Mouse (Mus musculus) lung, postnatal 0 days (tissue): ENCODE results near the gene Ofd1. TPM values are rescaled to one million over a fixed set of nuclear protein-coding genes. Genes with fewer than 3 reads are reported as not detected.

Experiments used
- ATAC-seq: fragments of 200-750 bp; cut with Nextera tagmentation; 2 replicates; pipeline ENCODE4 v1.8.0; 2017; ENCODE audit warnings: moderate library complexity
- DNase-seq: peaks from one replicate; pipeline ENCODE4 v3.0.0-alpha.2; 2016; ENCODE audit warnings: low spot score
- H3K27ac ChIP-seq: fragments of 300-500 bp; sonication (generic); 2 replicates; pipeline ENCODE4 v1.5.1; 2014; ENCODE audit warnings: antibody characterized with exemption, mild to moderate bottlenecking, low read length, mixed read lengths
- H3K27me3 ChIP-seq: fragments of 300-500 bp; sonication (generic); replicated peaks from 2 replicates; pipeline ENCODE4 v1.6.1; 2014; ENCODE audit warnings: low read length, mixed read lengths; ENCODE audit not compliant: insufficient read depth
- H3K36me3 ChIP-seq: fragments of 300-500 bp; sonication (generic); 2 replicates; pipeline ENCODE4 v1.6.1; 2014; ENCODE audit warnings: low read length, mixed read lengths; ENCODE audit not compliant: insufficient read depth
- H3K4me1 ChIP-seq: fragments of 300-500 bp; sonication (generic); 2 replicates; pipeline ENCODE4 v1.6.1; 2014; ENCODE audit warnings: antibody characterized with exemption, low read depth, low read length, mixed read lengths; ENCODE audit not compliant: insufficient read depth
- H3K4me2 ChIP-seq: fragments of 300-500 bp; sonication (generic); replicated peaks from 2 replicates; pipeline ENCODE4 v1.6.1; 2014; ENCODE audit warnings: low read depth, mild to moderate bottlenecking, low read length, moderate library complexity, mixed read lengths
- H3K4me3 ChIP-seq: fragments of 300-500 bp; sonication (generic); 2 replicates; pipeline ENCODE4 v1.5.1; 2014; ENCODE audit warnings: low read depth, low read length
- H3K9ac ChIP-seq: fragments of 300-500 bp; sonication (generic); replicated peaks from 2 replicates; pipeline ENCODE4 v1.6.1; 2014; ENCODE audit warnings: low read depth, mild to moderate bottlenecking
- H3K9me3 ChIP-seq: fragments of 300-500 bp; sonication (generic); 2 replicates; pipeline ENCODE4 v1.6.1; 2016; ENCODE audit warnings: low read length, mixed read lengths
- CTCF ChIP-seq: IDR thresholded peaks from 2 replicates; pipeline ENCODE4 v1.5.1; 2016; ENCODE audit warnings: antibody characterized with exemption, mild to moderate bottlenecking
- EP300 ChIP-seq: IDR thresholded peaks from 2 replicates; pipeline ENCODE4 v1.6.1; 2016; ENCODE audit warnings: antibody characterized with exemption, mild to moderate bottlenecking, control low read depth
- WGBS: fragments of 180-500 bp; shearing (Covaris S2); extraction: QIAGEN DNeasy Blood & Tissue Kit; methylation state at CpG from one replicate; pipeline ENCODE4 v1.1.7; 2014; 5-methylcytosine and 5-hydroxymethylcytosine counted together
- polyA plus RNA-seq: library from polyadenylated mRNA; unstranded; fragments of >200 nt; fragmentation: Nextera tagmentation; extraction: Ambion mirVana; gene quantifications from 2 replicates; pipeline ENCODE4 v1.2.1, GENCODE M21; 2015

Ofd1 gene
- polyA plus RNA-seq, 1 experiment from 2014 or later, result 6.1 TPM

GRCm38 (mm10) chrX:166341795-166342194, 98.7 kb downstream of the Ofd1 start:
- ATAC-seq, result no peak
- H3K27me3 ChIP-seq, result no peaks in the 10 kb centered on the region
- no peak overlapping the region for H3K4me2 ChIP-seq
- no peak overlapping the region for H3K9ac ChIP-seq
- no peak overlapping the region for H3K4me3 ChIP-seq
- no peak for TF ChIP-seq CTCF
- TF ChIP-seq EP300, result no peak
- no peak overlapping the region for H3K27ac ChIP-seq
- DNase-seq, result no peak
- no peaks in the 10 kb centered on the region for H3K36me3 ChIP-seq
- H3K4me1 ChIP-seq, result no peaks in the 10 kb centered on the region
- H3K9me3 ChIP-seq, result no peaks in the 10 kb centered on the region
- WGBS, result 72% methylated on average over 6 of the region's 6 CpGs

Other genes starting within 250 kb of the Ofd1 start
- 42.4 and 47.9 TPM in 2 replicates for gene Gpm6b, start 201.8 kb downstream of the Ofd1 start, polyA plus RNA-seq
- gene Trappc2, start 130 bp downstream of the Ofd1 start, polyA plus RNA-seq, result 41.3 and 47.3 TPM in 2 replicates
- 74.2 and 88.3 TPM in 2 replicates for gene Rab9, start 39.2 kb upstream of the Ofd1 start, polyA plus RNA-seq
- 10.1 and 11.5 TPM in 2 replicates for gene Tceanc, start 77.9 kb upstream of the Ofd1 start, polyA plus RNA-seq
- 68.7 and 80.7 TPM in 2 replicates for gene Egfl6, start 145.0 kb upstream of the Ofd1 start, polyA plus RNA-seq